Mouse (Mus musculus) hindbrain, embryonic 12.5 days (tissue): ENCODE measurements at regions not wholly inside any gene's neighbourhood (a gene's known extent, or its start where the extent isn't known, plus 50 kb on each side); places are given as distances from the start of the nearest gene placed in this dataset.

Experiments
- ATAC-seq: fragments of 200-750 bp; cut with Nextera tagmentation; 2 replicates; pipeline ENCODE4 v1.8.0; 2017; ENCODE audit warnings: moderate TSS enrichment; ENCODE audit not compliant: low FRiP score
- H3K27ac ChIP-seq: fragments of 300-500 bp; sonication (generic); 2 replicates; pipeline ENCODE4 v1.5.1; 2016; ENCODE audit warnings: mild to moderate bottlenecking
- H3K27me3 ChIP-seq: fragments of 300-500 bp; sonication (generic); 2 replicates; pipeline ENCODE4 v1.6.1; 2016; ENCODE audit warnings: mild to moderate bottlenecking
- H3K36me3 ChIP-seq: fragments of 300-500 bp; sonication (generic); 2 replicates; pipeline ENCODE4 v1.6.1; 2016; ENCODE audit warnings: mild to moderate bottlenecking
- H3K4me1 ChIP-seq: fragments of 300-500 bp; sonication (generic); 2 replicates; pipeline ENCODE4 v1.6.1; 2016
- H3K4me2 ChIP-seq: fragments of 300-500 bp; sonication (generic); replicated peaks from 2 replicates; pipeline ENCODE4 v1.6.1; 2016; ENCODE audit warnings: mild to moderate bottlenecking
- H3K4me3 ChIP-seq: fragments of 300-500 bp; sonication (generic); 2 replicates; pipeline ENCODE4 v1.5.1; 2016; ENCODE audit warnings: mild to moderate bottlenecking
- H3K9ac ChIP-seq: fragments of 300-500 bp; sonication (generic); 2 replicates; pipeline ENCODE4 v1.6.1; 2016; ENCODE audit warnings: mild to moderate bottlenecking, moderate library complexity
- H3K9me3 ChIP-seq: fragments of 300-500 bp; sonication (generic); replicated peaks from 2 replicates; pipeline ENCODE4 v1.6.1; 2016; ENCODE audit warnings: mild to moderate bottlenecking
- WGBS: fragments of 180-500 bp; shearing (Covaris S2); methylation state at CpG from one replicate; pipeline ENCODE4 v1.1.7; 2016; 5-methylcytosine and 5-hydroxymethylcytosine counted together

DNA sequence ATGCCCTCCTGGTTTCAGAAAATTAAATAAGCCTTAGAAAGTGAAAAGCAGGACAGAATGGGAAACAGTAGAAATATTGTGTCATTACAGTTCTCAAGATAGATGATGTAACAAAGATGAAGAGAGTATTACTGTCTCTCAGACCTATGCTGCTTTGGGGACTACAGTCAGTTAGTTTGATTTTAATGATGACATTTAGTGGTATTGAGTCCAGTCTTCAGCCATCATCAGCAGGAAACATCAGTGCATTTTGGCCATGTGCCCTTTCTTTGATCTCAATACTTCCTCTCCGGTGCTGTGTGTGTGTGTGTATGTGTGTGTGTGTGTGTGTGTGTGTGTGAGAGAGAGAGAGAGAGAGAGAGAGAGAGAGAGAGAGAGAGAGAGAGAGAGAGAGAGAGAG is 261.0 kb upstream of the Grin3a start:
- no peaks in the 10 kb centered on the region for H3K27me3 ChIP-seq
- no peak overlapping the region for H3K4me2 ChIP-seq
- H3K36me3 ChIP-seq, result no peaks in the 10 kb centered on the region
- no peaks in the 10 kb centered on the region for H3K9me3 ChIP-seq
- ATAC-seq, result no peak
- H3K4me3 ChIP-seq, result no peak overlapping the region
- no peaks in the 10 kb centered on the region for H3K4me1 ChIP-seq
- WGBS, result 76% methylated on average over 1 of the region's 1 CpGs
- H3K27ac ChIP-seq, result no peak overlapping the region
- no peak overlapping the region for H3K9ac ChIP-seq

DNA sequence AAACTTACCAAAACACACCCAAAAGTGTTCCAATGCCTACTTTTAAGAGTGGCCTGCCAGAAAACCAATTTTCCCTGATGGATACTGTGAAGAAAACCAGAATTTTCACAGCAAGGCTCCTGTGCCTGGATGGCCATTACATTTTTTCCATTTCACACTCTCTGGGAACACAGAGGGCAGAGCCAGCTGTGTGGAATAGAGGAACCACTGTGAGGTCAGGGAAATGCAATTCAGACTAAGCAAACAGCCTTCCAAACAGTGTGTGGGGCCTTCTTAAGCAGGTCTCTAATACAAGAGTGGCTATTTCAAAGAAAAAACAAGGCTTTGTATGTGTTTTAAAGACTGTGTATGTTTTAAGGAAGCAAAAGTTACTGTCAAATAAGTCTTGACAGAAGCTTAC is 242.3 kb upstream of the Grin3a start:
- H3K4me3 ChIP-seq, result no peak overlapping the region
- ATAC-seq, result no peak
- H3K4me1 ChIP-seq, result no peaks in the 10 kb centered on the region
- no peak overlapping the region for H3K4me2 ChIP-seq
- H3K27ac ChIP-seq, result no peak overlapping the region
- no peaks in the 10 kb centered on the region for H3K27me3 ChIP-seq
- H3K9me3 ChIP-seq, result no peaks in the 10 kb centered on the region
- H3K9ac ChIP-seq, result no peak overlapping the region
- H3K36me3 ChIP-seq, result no peaks in the 10 kb centered on the region

DNA sequence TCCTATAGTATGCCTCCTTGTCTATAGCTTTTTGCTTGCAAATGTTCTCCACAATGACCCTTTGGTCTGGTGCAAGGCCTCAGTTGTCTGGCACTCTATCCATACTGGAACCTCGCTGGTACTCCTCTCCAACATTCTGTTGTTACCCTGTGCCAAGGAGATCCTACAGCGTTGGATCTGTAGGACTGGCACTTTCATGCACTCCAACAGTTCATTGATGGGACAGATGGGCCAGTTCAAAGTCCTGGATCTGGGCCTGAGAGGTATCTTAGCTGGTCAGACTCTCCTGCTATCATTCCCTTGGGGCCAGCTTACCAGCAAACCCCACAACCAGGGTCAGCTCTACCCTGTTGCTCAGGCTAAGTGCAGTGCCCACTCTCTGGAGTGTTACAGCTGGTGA is 241.1 kb upstream of the Grin3a start:
- Histone ChIP-seq H3K27me3 (no peaks in the 10 kb centered on the region), H3K9ac (no peak overlapping the region), H3K27ac (no peak overlapping the region), H3K9me3 (no peaks in the 10 kb centered on the region), H3K4me2 (no peak overlapping the region), H3K4me3 (no peak overlapping the region), H3K4me1 (no peaks in the 10 kb centered on the region), H3K36me3 (no peaks in the 10 kb centered on the region)
- 65% methylated on average over 2 of the region's 2 CpGs for WGBS
- ATAC-seq, result no peak

DNA sequence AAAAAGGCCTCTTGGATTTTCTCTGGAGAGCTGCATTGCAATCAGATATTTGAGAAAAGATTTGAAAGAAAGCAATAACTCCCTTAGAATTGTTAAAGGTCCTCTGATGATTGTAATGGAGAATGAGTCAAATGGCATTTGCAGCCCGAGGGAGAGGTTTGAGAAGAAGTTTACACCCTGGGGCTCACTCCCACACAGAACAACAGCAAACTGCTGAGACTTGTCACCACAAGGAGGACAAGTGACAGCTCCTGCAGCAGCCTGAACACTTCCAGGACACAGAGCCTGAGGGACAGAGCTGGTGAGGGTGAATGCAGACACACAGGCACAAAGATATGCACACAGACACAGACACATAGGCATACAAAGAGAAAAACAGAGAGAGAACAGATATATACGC is 210.0 kb upstream of the Grin3a start:
- ATAC-seq, result no peak
- Histone ChIP-seq H3K9ac (no peak overlapping the region), H3K4me1 (no peaks in the 10 kb centered on the region), H3K4me2 (no peak overlapping the region), H3K4me3 (no peak overlapping the region), H3K9me3 (no peaks in the 10 kb centered on the region), H3K36me3 (no peaks in the 10 kb centered on the region), H3K27ac (no peak overlapping the region), H3K27me3 (no peaks in the 10 kb centered on the region)
- 36% methylated on average over 2 of the region's 2 CpGs for WGBS

DNA sequence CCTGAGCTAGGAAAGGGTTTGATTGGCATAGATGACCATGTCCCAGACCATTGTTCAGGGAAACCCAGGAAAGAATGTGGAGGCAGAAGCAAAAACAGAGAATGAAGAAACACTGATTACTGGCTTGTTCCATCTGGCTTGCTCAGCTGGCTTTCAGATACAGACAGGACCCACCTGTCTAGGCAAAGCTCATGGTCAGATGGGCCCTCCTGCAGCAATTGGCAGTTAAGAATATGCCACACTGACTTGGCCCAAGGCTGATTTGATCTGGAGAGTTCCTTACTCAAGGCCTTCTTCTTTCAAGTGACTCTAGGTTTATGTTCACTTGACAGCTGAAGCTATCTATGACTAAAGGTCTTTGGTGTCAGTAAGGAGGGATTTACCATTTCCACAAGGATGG is 195.9 kb upstream of the Grin3a start:
- no peaks in the 10 kb centered on the region for H3K9me3 ChIP-seq
- no peak for ATAC-seq
- no peak overlapping the region for H3K9ac ChIP-seq
- no peak overlapping the region for H3K4me3 ChIP-seq
- no peaks in the 10 kb centered on the region for H3K36me3 ChIP-seq
- no peaks in the 10 kb centered on the region for H3K4me1 ChIP-seq
- H3K27ac ChIP-seq, result no peak overlapping the region
- no peaks in the 10 kb centered on the region for H3K27me3 ChIP-seq
- H3K4me2 ChIP-seq, result no peak overlapping the region

DNA sequence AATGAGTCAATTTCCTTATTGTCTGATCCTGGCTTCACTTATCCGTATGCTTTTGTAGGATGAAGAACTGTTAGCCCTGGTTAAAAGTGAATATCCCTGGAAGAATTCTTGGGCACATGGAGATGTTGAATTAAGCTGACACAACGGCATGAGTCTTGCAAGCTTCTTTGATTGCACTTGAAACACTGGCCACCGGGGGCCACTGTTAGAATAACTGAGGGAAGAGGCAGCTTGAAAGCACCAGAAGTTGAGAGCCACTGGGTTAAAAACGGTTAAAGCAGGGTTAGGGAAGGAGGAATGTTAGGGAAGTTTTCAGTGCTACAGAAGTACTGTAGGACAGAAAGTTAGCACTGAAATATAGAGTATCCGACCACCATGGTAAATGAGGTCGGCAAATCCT is 190.5 kb upstream of the Grin3a start:
- Histone ChIP-seq H3K4me1 (no peaks in the 10 kb centered on the region), H3K4me2 (no peak overlapping the region), H3K9me3 (no peaks in the 10 kb centered on the region), H3K27ac (no peak overlapping the region), H3K4me3 (no peak overlapping the region), H3K36me3 (no peaks in the 10 kb centered on the region), H3K27me3 (no peaks in the 10 kb centered on the region), H3K9ac (no peak overlapping the region)
- no peak for ATAC-seq
- WGBS, result 63% methylated on average over 6 of the region's 6 CpGs

DNA sequence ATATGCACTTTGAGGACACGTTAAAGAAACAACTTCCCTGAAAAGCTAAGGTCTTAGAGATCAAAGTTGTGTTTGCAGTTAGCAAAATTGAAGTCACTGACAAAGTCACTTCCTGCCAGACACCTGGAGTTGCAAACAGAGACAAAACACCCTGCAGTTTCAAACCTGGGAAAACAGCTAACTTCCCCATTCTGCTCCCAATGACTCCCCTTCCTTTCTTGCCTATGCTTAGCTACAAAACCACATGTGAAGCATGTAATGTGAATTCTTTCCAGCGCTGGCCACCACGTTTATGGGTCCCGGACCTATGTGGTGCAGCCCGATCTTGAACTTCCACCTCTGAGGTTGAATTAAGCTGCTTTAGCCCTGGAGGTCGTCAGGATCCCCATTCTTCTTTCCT is 179.8 kb upstream of the Grin3a start:
- no peak overlapping the region for H3K4me3 ChIP-seq
- H3K36me3 ChIP-seq, result no peaks in the 10 kb centered on the region
- H3K27me3 ChIP-seq, result no peaks in the 10 kb centered on the region
- H3K4me1 ChIP-seq, result no peaks in the 10 kb centered on the region
- no peak overlapping the region for H3K4me2 ChIP-seq
- H3K9me3 ChIP-seq, result no peaks in the 10 kb centered on the region
- H3K9ac ChIP-seq, result no peak overlapping the region
- no peak for ATAC-seq
- WGBS, result 62% methylated on average over 6 of the region's 6 CpGs
- H3K27ac ChIP-seq, result no peak overlapping the region
